Mouse (Mus musculus) limb, embryonic 14.5 days (tissue): ENCODE measurements around the gene Adat3. TPM values are rescaled to one million over a fixed set of nuclear protein-coding genes. Genes with fewer than 3 reads are reported as not detected.

Source experiments
- ATAC-seq: fragments of 200-750 bp; cut with Nextera tagmentation; 2 replicates; pipeline ENCODE4 v1.8.0; 2017; ENCODE audit warnings: low read depth, moderate number of reproducible peaks, moderate TSS enrichment; ENCODE audit not compliant: low FRiP score
- DNase-seq: peaks from one replicate; pipeline ENCODE4 v3.0.0-alpha.2; 2015; ENCODE audit warnings: low spot score
- H3K27ac ChIP-seq: fragments of 300-500 bp; sonication (generic); replicated peaks from 2 replicates; pipeline ENCODE4 v1.5.1; 2014; ENCODE audit warnings: low read depth, mild to moderate bottlenecking, low read length, moderate library complexity, mixed read lengths
- H3K27me3 ChIP-seq: fragments of 300-500 bp; sonication (generic); 2 replicates; pipeline ENCODE4 v1.6.1; 2014; ENCODE audit warnings: low read length, mixed read lengths; ENCODE audit not compliant: control insufficient read depth, insufficient read depth
- H3K36me3 ChIP-seq: fragments of 300-500 bp; sonication (generic); 2 replicates; pipeline ENCODE4 v1.6.1; 2014; ENCODE audit warnings: mild to moderate bottlenecking, low read length, moderate library complexity, mixed read lengths; ENCODE audit not compliant: control insufficient read depth, insufficient read depth
- H3K4me1 ChIP-seq: fragments of 300-500 bp; sonication (generic); 2 replicates; pipeline ENCODE4 v1.6.1; 2014; ENCODE audit warnings: antibody characterized with exemption, low read length, mixed read lengths; ENCODE audit not compliant: control insufficient read depth, insufficient read depth
- H3K4me2 ChIP-seq: fragments of 300-500 bp; sonication (generic); replicated peaks from 2 replicates; pipeline ENCODE4 v1.6.1; 2014; ENCODE audit warnings: low read depth, mild to moderate bottlenecking, low read length, moderate library complexity; ENCODE audit not compliant: severe bottlenecking
- H3K4me3 ChIP-seq: fragments of 300-500 bp; sonication (generic); replicated peaks from 2 replicates; pipeline ENCODE4 v1.5.1; 2014; ENCODE audit warnings: low read length
- H3K9ac ChIP-seq: fragments of 300-500 bp; sonication (generic); 2 replicates; pipeline ENCODE4 v1.6.1; 2014; ENCODE audit warnings: mild to moderate bottlenecking, low read depth, low read length, moderate library complexity; ENCODE audit not compliant: severe bottlenecking
- H3K9me3 ChIP-seq: fragments of 300-500 bp; sonication (generic); 2 replicates; pipeline ENCODE4 v1.6.1; 2016; ENCODE audit warnings: low read length; ENCODE audit not compliant: control insufficient read depth
- POLR2A ChIP-seq: fragments of 200-500 bp; IDR thresholded peaks from 2 replicates; pipeline ENCODE4 v1.8.0; 2012; ENCODE audit warnings: inconsistent platforms, mild to moderate bottlenecking, moderate library complexity, borderline replicate concordance; ENCODE audit not compliant: insufficient read depth, insufficient read length; ENCODE audit errors: extremely low read depth
- WGBS: fragments of 180-500 bp; shearing (Covaris S2); extraction: QIAGEN DNeasy Blood & Tissue Kit; methylation state at CpG from one replicate; pipeline ENCODE4 v1.1.7; 2014; 5-methylcytosine and 5-hydroxymethylcytosine counted together
- polyA plus RNA-seq, 2 experiments: library from polyadenylated mRNA; depleted of rRNA in 1 of 2; stranded (reverse) in 1 of 2; unstranded in 1 of 2; fragments of >200 nt; fragmentation: Nextera tagmentation in 1 of 2; extraction: Ambion mirVana in 1 of 2; gene quantifications; 2 replicates each; pipeline versions ENCODE4 v1.2.1 to v1.2.3; 2012 to 2014

Adat3 gene
- polyA plus RNA-seq, 2 experiments, result 5.6 to 16.8 TPM

- peaks cover 15% of the 10 kb centered on the region for H3K4me1 ChIP-seq
- 93% methylated on average over 10 of the region's 10 CpGs for whole genome bisulfite sequencing
- DNase-seq, result no peak
Observed at GRCm38 (mm10) chr10:80650392-80650791, 47.7 kb downstream of the Adat3 start.

GRCm38 (mm10) chr10:80653156-80653720 is 50.6 kb downstream of the Adat3 start:
- H3K9me3 ChIP-seq, result no peaks in the 10 kb centered on the region
- peaks cover 22% of the 10 kb centered on the region for H3K4me1 ChIP-seq
- DNase-seq, result no peak
- no peak for ATAC-seq
- H3K4me3 ChIP-seq, result no peak overlapping the region
- no peak overlapping the region for H3K4me2 ChIP-seq
- WGBS, result 94% methylated on average over 6 of the region's 6 CpGs
- H3K36me3 ChIP-seq, result peaks cover 20% of the 10 kb centered on the region
- H3K9ac ChIP-seq, result no peak overlapping the region
- no peak overlapping the region for H3K27ac ChIP-seq
- H3K27me3 ChIP-seq, result no peaks in the 10 kb centered on the region
- TF ChIP-seq POLR2A, result no peak

More at GRCm38 (mm10) chr10:80650392-80650791, 47.7 kb downstream of the Adat3 start:
- no peaks in the 10 kb centered on the region for H3K27me3 ChIP-seq
- H3K9me3 ChIP-seq, result no peaks in the 10 kb centered on the region
- peaks cover 43% of the 10 kb centered on the region for H3K36me3 ChIP-seq
- TF ChIP-seq POLR2A, result no peak
- no peak for ATAC-seq
- no peak overlapping the region for H3K4me2 ChIP-seq
- H3K27ac ChIP-seq, result no peak overlapping the region
- H3K4me3 ChIP-seq, result no peak overlapping the region
- no peak overlapping the region for H3K9ac ChIP-seq

GRCm38 (mm10) chr10:80654866-80655265 is 52.2 kb downstream of the Adat3 start:
- Histone ChIP-seq H3K36me3 (peaks cover 20% of the 10 kb centered on the region; the same call in 1 of the 2 replicates), H3K9ac (no peak overlapping the region; the same call in 1 of the 2 replicates), H3K4me3 (peak overlapping the region; percentile 93), H3K27me3 (no peaks in the 10 kb centered on the region), H3K9me3 (no peaks in the 10 kb centered on the region), H3K27ac (no peak overlapping the region), H3K4me1 (peaks cover 22% of the 10 kb centered on the region), H3K4me2 (peak overlapping the region; percentile 88)
- TF ChIP-seq POLR2A, result no peak
- WGBS, result 80% methylated on average over 6 of the region's 6 CpGs
- DNase-seq, result no peak
- no peak for ATAC-seq

- WGBS, result 3% methylated on average over 12 of the region's 12 CpGs
- H3K9ac ChIP-seq, result peak overlapping the region; percentile 90
- peaks cover 18% of the 10 kb centered on the region; the same call in 1 of the 2 replicates for H3K36me3 ChIP-seq
- no peak for TF ChIP-seq POLR2A
- no peaks in the 10 kb centered on the region for H3K27me3 ChIP-seq
- no peak for DNase-seq
- H3K9me3 ChIP-seq, result no peaks in the 10 kb centered on the region
- no peak for ATAC-seq
- peak overlapping the region; percentile 73; the same call in 1 of the 2 replicates for H3K27ac ChIP-seq
- H3K4me3 ChIP-seq, result peak overlapping the region; percentile 93
- peaks cover 22% of the 10 kb centered on the region for H3K4me1 ChIP-seq
- peak overlapping the region; percentile 88 for H3K4me2 ChIP-seq
Observed at GRCm38 (mm10) chr10:80655406-80656129, 52.9 kb downstream of the Adat3 start.

GRCm38 (mm10) chr10:80656130-80656862 is 53.6 kb downstream of the Adat3 start:
- peak overlapping the region; percentile 77 for H3K27ac ChIP-seq
- DNase-seq, result peak; percentile 97
- H3K9ac ChIP-seq, result peak overlapping the region; percentile 90
- peaks cover 22% of the 10 kb centered on the region for H3K4me1 ChIP-seq
- peak overlapping the region; percentile 93 for H3K4me3 ChIP-seq
- peak overlapping the region; percentile 88 for H3K4me2 ChIP-seq
- H3K27me3 ChIP-seq, result no peaks in the 10 kb centered on the region
- peak; percentile 88 for ATAC-seq
- no peak; the same call in 1 of the 2 replicates for TF ChIP-seq POLR2A
- H3K9me3 ChIP-seq, result no peaks in the 10 kb centered on the region
- H3K36me3 ChIP-seq, result 0 out of 2 replicates have a peak, but pooled peaks cover 11% of the 10 kb centered on the region
- WGBS, result under 1% methylated on average over 54 of the region's 72 CpGs
